Mouse (Mus musculus): ENCODE results near the gene Gsg1l.

Gsg1l gene

GRCm38 (mm10) chr7:125864026-125864425, 218.2 kb downstream of the Gsg1l start:
- no peak for DNase-seq (ENCODE audit: low read depth, low spot score)

GRCm38 (mm10) chr7:125860421-125860820, 221.8 kb downstream of the Gsg1l start:
- DNase-seq (ENCODE audit: low read depth, low spot score) = no peak

GRCm38 (mm10) chr7:125859564-125859963, 222.6 kb downstream of the Gsg1l start:
- no peak for DNase-seq (ENCODE audit: low read depth, low spot score)

- no peak for DNase-seq (ENCODE audit: low read depth, low spot score)
Observed at GRCm38 (mm10) chr7:125847528-125847866, 234.7 kb downstream of the Gsg1l start.

- DNase-seq (ENCODE audit: low read depth, low spot score) = peak; percentile 2
Observed at GRCm38 (mm10) chr7:125846866-125847527, 235.2 kb downstream of the Gsg1l start.

GRCm38 (mm10) chr7:125845611-125846010, 236.6 kb downstream of the Gsg1l start:
- DNase-seq (ENCODE audit: low read depth, low spot score) = no peak

- DNase-seq (ENCODE audit: low read depth, low spot score) = no peak
Observed at GRCm38 (mm10) chr7:125838078-125838742, 244.0 kb downstream of the Gsg1l start.

GRCm38 (mm10) chr7:125833471-125833870, 248.7 kb downstream of the Gsg1l start:
- peak; percentile 8 for DNase-seq (ENCODE audit: low read depth, low spot score)

GRCm38 (mm10) chr7:125832767-125833166, 249.4 kb downstream of the Gsg1l start:
- no peak for DNase-seq (ENCODE audit: low read depth, low spot score)

- DNase-seq (ENCODE audit: low read depth, low spot score) = no peak
Observed at GRCm38 (mm10) chr7:125829121-125829666, 253.0 kb downstream of the Gsg1l start.

- no peak for DNase-seq (ENCODE audit: low read depth, low spot score)
Observed at GRCm38 (mm10) chr7:125828561-125828960, 253.7 kb downstream of the Gsg1l start.
